Mouse (Mus musculus) liver, adult 2 months (tissue): ENCODE results near the gene Lrch1. TPM values are rescaled to one million over a fixed set of nuclear protein-coding genes. Genes with fewer than 3 reads are reported as not detected.

Source experiments
- DNase-seq: peaks from one replicate; pipeline ENCODE4 v3.0.0-alpha.2; 2011; ENCODE audit warnings: low read depth, low spot score; ENCODE audit errors: extremely low read depth
- H3K27ac ChIP-seq: fragments of 200-500 bp; replicated peaks from 2 replicates; pipeline ENCODE4 v1.5.1; 2012; ENCODE audit warnings: low read depth, mild to moderate bottlenecking, control low read depth, inconsistent platforms, low read length; ENCODE audit not compliant: insufficient read depth
- H3K27me3 ChIP-seq: fragments of 200-500 bp; 2 replicates; pipeline ENCODE4 v1.6.1; 2012; ENCODE audit warnings: mild to moderate bottlenecking, moderate library complexity, low read length, inconsistent platforms; ENCODE audit not compliant: control insufficient read depth, insufficient read depth
- H3K36me3 ChIP-seq: fragments of 200-500 bp; 2 replicates; pipeline ENCODE4 v1.6.1; 2012; ENCODE audit warnings: low read length, inconsistent platforms; ENCODE audit not compliant: control insufficient read depth, insufficient read depth
- H3K4me1 ChIP-seq: fragments of 200-500 bp; 2 replicates; pipeline ENCODE4 v1.6.1; 2011; ENCODE audit warnings: low read length; ENCODE audit not compliant: control insufficient read depth, insufficient read depth
- H3K4me3 ChIP-seq: fragments of 200-500 bp; 2 replicates; pipeline ENCODE4 v1.5.1; 2011; ENCODE audit warnings: low read depth, mild to moderate bottlenecking, control low read depth, low read length, moderate library complexity; ENCODE audit not compliant: insufficient read depth
- H3K79me2 ChIP-seq: fragments of 200-500 bp; 2 replicates; pipeline ENCODE4 v1.6.1; 2012; ENCODE audit warnings: inconsistent platforms, mild to moderate bottlenecking, low read length, moderate library complexity; ENCODE audit not compliant: control insufficient read depth, insufficient read depth
- H3K9ac ChIP-seq: fragments of 200-500 bp; 2 replicates; pipeline ENCODE4 v1.6.1; 2012; ENCODE audit warnings: low read depth, mild to moderate bottlenecking, control low read depth, inconsistent platforms, low read length
- CTCF ChIP-seq: fragments of 200-500 bp; IDR thresholded peaks from 2 replicates; pipeline ENCODE4 v1.5.1; 2011; ENCODE audit warnings: low read depth, low read length, control low read depth
- POLR2A ChIP-seq: fragments of 200-500 bp; IDR thresholded peaks from 2 replicates; pipeline ENCODE4 v1.6.1; 2011; ENCODE audit warnings: low read length, control low read depth; ENCODE audit not compliant: insufficient read depth; ENCODE audit errors: extremely low read depth
- WGBS: fragments of 180-500 bp; shearing (Covaris S2); methylation state at CpG from one replicate; pipeline ENCODE4 v1.1.7; 2018; 5-methylcytosine and 5-hydroxymethylcytosine counted together
- polyA plus RNA-seq: library from polyadenylated mRNA; depleted of rRNA; stranded (reverse); fragments of >200 nt; gene quantifications from 2 replicates; pipeline ENCODE4 v1.2.3, GENCODE M21; 2012
- total RNA-seq: library from RNA; depleted of rRNA; stranded (reverse); fragments of >200 nt; gene quantifications from 2 replicates; pipeline ENCODE4 v1.2.3, GENCODE M21; 2014

The Lrch1 gene
- total and polyA plus RNA-seq, 2 experiments: 2.7 to 6.5 TPM

DNA sequence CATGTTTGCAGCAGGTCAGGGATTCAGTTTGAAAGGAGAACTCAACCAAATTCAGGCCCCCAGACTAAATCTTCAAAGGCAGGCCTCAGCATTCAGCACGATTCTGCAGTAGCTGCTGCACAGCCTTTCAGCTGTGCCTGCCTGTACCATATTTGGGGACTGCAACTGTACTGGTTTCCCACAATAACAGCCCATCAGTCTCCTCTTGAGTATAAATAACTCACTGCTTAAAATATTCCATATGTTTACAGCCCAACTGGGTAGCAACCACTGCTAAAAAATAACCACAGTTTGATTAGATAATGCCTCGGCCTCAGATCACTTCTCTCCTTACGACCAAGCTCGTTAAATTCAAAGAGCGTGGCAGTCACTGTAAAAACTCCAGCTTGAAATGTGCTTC lies 101.0 kb downstream of the Lrch1 start:
- no peaks in the 10 kb centered on the region for H3K36me3 ChIP-seq
- H3K27ac ChIP-seq: no peak overlapping the region
- no peak overlapping the region for H3K4me3 ChIP-seq
- peaks cover 2% of the 10 kb centered on the region; the same call in 1 of the 2 replicates for H3K4me1 ChIP-seq
- peaks cover 6% of the 10 kb centered on the region; the same call in 1 of the 2 replicates for H3K79me2 ChIP-seq
- 72% methylated on average over 5 of the region's 5 CpGs for WGBS
- DNase-seq: no peak
- H3K9ac ChIP-seq: no peak overlapping the region
- no peaks in the 10 kb centered on the region for H3K27me3 ChIP-seq
- TF ChIP-seq POLR2A: no peak

DNA sequence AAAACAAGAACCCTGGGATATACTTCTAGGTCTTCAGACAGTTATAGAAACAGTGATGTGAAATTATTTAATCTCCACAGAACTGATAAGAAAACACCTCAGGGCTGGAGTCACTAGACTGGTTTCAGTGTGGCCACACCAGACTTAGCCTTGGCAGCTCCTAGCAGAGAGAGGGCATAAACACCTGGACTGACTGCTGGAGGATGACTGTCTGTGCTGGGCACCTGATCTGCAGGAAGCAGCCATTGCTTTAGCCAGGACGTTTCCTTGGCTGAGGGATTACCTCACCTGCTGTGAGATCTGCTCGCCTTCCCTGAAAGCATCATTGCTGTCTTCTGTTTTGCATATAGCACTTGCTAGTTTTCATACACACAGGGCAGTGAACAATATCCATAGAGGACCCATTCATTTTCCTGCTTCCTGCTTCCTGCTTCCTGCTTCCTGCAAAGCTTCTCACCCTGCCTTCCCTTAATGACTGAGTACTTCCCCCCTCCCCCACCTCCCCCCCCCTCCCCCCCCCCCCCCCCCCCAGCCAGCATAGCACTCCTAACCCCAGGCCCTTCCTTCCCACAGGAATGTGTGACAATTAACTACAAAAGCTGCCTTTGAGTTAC lies 101.9 kb downstream of the Lrch1 start:
- 60% methylated on average over 2 of the region's 2 CpGs for WGBS
- no peak for DNase-seq
- H3K4me3 ChIP-seq: no peak overlapping the region
- no peaks in the 10 kb centered on the region for H3K36me3 ChIP-seq
- no peak overlapping the region for H3K27ac ChIP-seq
- TF ChIP-seq POLR2A: no peak
- no peak for TF ChIP-seq CTCF
- peaks cover 12% of the 10 kb centered on the region; the same call in 1 of the 2 replicates for H3K79me2 ChIP-seq
- peaks cover 7% of the 10 kb centered on the region for H3K4me1 ChIP-seq
- H3K9ac ChIP-seq: no peak overlapping the region
- no peaks in the 10 kb centered on the region for H3K27me3 ChIP-seq

DNA sequence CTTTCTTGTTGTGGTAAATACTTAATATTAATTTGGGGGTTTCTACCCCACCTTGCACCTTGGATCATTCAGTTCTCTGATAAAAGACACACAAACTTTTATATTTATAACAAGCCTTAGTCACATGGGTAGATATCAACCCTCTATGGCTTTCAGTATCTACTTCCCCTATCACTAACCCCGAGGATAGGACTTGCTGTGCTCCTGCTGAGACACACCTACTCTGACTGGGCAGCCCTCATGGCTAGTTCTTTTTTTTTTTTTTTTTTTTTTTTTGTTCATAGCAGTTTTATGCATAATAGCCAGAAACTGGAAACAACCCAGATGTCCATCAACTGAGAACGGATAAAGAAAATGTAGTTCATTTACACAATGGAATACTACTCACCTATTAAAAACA lies 106.0 kb downstream of the Lrch1 start:
- 55% methylated on average over 2 of the region's 2 CpGs for WGBS
- Histone ChIP-seq H3K27ac (no peak overlapping the region), H3K27me3 (no peaks in the 10 kb centered on the region), H3K79me2 (peaks cover 10% of the 10 kb centered on the region; the same call in 1 of the 2 replicates), H3K4me1 (peaks cover 5% of the 10 kb centered on the region), H3K4me3 (no peak overlapping the region), H3K36me3 (no peaks in the 10 kb centered on the region), H3K9ac (no peak overlapping the region)
- TF ChIP-seq CTCF (no peak), POLR2A (no peak)
- DNase-seq: peak; percentile 9

DNA sequence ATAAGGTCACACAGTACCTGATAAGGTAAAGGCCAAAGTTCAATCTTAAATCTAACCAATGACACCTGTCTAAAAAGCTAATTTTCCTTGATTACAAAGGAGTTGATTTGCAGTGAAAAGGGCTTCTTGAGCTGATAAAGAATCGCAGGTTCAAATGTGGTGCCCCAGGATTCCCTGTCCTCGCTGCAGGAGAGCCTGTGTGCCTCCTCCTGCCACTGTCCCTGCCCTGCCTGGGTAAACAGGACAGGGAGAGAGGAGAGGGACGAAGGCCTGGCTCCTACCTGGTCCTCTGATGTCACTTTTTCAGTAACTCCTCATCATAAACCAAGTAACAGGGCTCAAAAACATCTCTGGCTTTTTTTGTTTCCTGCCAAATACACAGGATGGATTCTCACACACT lies 106.4 kb downstream of the Lrch1 start:
- TF ChIP-seq CTCF (no peak), POLR2A (no peak)
- DNase-seq: peak; percentile 26
- no peak overlapping the region for H3K9ac ChIP-seq
- H3K4me3 ChIP-seq: no peak overlapping the region
- H3K27me3 ChIP-seq: no peaks in the 10 kb centered on the region
- H3K36me3 ChIP-seq: no peaks in the 10 kb centered on the region
- H3K79me2 ChIP-seq: peaks cover 7% of the 10 kb centered on the region; the same call in 1 of the 2 replicates
- H3K27ac ChIP-seq: no peak overlapping the region
- 17% methylated on average over 3 of the region's 3 CpGs for WGBS
- H3K4me1 ChIP-seq: peaks cover 5% of the 10 kb centered on the region

DNA sequence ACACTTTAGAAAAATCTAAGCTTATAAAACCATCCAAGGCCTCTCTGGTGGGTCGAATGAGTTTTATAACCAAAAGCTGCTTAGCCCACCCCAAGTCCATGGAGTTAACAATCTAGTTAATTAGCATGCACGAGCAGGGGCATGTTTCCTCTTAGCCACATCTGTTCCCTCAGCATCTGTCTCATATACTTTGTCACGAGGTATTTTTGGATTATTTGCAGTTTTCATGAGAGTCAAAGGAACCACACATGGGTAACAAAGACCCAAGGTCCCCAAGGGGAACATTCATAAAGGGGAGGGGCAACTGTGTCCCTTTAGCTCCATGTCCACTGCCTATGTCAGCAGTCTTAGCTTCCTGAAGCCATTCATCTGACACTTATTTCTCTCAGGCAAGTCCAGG lies 106.9 kb downstream of the Lrch1 start:
- 78% methylated on average over 3 of the region's 3 CpGs for WGBS
- Histone ChIP-seq H3K36me3 (no peaks in the 10 kb centered on the region), H3K27me3 (no peaks in the 10 kb centered on the region), H3K9ac (no peak overlapping the region), H3K79me2 (peaks cover 7% of the 10 kb centered on the region; the same call in 1 of the 2 replicates), H3K27ac (no peak overlapping the region), H3K4me3 (no peak overlapping the region), H3K4me1 (peaks cover 5% of the 10 kb centered on the region)
- TF ChIP-seq POLR2A (no peak), CTCF (no peak)
- DNase-seq: no peak

DNA sequence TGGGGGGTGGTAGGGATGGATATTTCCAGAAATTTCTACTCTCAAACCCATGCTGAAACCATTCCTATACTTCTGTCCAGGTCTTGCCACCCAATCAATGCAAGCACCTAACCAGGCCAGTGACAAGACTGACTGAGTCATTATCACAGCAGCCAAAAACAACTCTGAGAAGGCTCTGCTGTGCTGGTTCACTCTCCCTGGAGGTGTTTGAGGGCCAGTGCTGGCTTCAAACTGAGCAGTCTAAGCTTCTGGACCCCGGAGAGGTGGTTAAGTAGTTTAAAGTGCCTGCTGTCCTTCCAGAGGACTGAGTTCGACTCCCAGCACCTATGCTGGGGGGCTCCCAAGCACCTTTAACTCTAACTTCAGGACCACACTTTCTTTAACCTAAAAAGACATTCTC lies 107.3 kb downstream of the Lrch1 start:
- 89% methylated on average over 2 of the region's 2 CpGs for WGBS
- Histone ChIP-seq H3K4me3 (no peak overlapping the region), H3K9ac (no peak overlapping the region), H3K27ac (no peak overlapping the region), H3K79me2 (peaks cover 7% of the 10 kb centered on the region; the same call in 1 of the 2 replicates), H3K4me1 (peaks cover 5% of the 10 kb centered on the region), H3K27me3 (no peaks in the 10 kb centered on the region), H3K36me3 (no peaks in the 10 kb centered on the region)
- no peak for DNase-seq
- no peak for TF ChIP-seq POLR2A
